Mouse (Mus musculus) midbrain, postnatal 0 days (tissue): ENCODE measurements around the gene Rgs3. TPM values are rescaled to one million over a fixed set of nuclear protein-coding genes. Genes with fewer than 3 reads are reported as not detected.

Experiments
- ATAC-seq: fragments of 200-750 bp; cut with Nextera tagmentation; 2 replicates; pipeline ENCODE4 v1.8.0; 2017; ENCODE audit warnings: moderate number of reproducible peaks, mild to moderate bottlenecking, moderate TSS enrichment, moderate library complexity; ENCODE audit not compliant: low FRiP score
- DNase-seq: peaks from one replicate; pipeline ENCODE4 v3.0.0-alpha.2; 2015; ENCODE audit warnings: low spot score
- H3K27ac ChIP-seq: fragments of 300-500 bp; sonication (generic); 2 replicates; pipeline ENCODE4 v1.5.1; 2014; ENCODE audit warnings: low read depth, mild to moderate bottlenecking, low read length, mixed read lengths
- H3K27me3 ChIP-seq: fragments of 300-500 bp; sonication (generic); 2 replicates; pipeline ENCODE4 v1.6.1; 2014; ENCODE audit warnings: low read length, control low read depth, mixed read lengths; ENCODE audit not compliant: insufficient read depth
- H3K36me3 ChIP-seq: fragments of 300-500 bp; sonication (generic); 2 replicates; pipeline ENCODE4 v1.6.1; 2014; ENCODE audit warnings: low read length, control low read depth, mixed read lengths; ENCODE audit not compliant: insufficient read depth
- H3K4me1 ChIP-seq: fragments of 300-500 bp; sonication (generic); 2 replicates; pipeline ENCODE4 v1.6.1; 2014; ENCODE audit warnings: mild to moderate bottlenecking, control low read depth, antibody characterized with exemption, low read length, mixed read lengths; ENCODE audit not compliant: insufficient read depth
- H3K4me2 ChIP-seq: fragments of 300-500 bp; sonication (generic); 2 replicates; pipeline ENCODE4 v1.6.1; 2014; ENCODE audit warnings: low read depth, mild to moderate bottlenecking, low read length, mixed read lengths; ENCODE audit not compliant: poor library complexity, severe bottlenecking
- H3K4me3 ChIP-seq: fragments of 300-500 bp; sonication (generic); 2 replicates; pipeline ENCODE4 v1.5.1; 2014; ENCODE audit warnings: low read depth, mild to moderate bottlenecking, low read length, moderate library complexity
- H3K9ac ChIP-seq: fragments of 300-500 bp; sonication (generic); replicated peaks from 2 replicates; pipeline ENCODE4 v1.6.1; 2014; ENCODE audit warnings: mild to moderate bottlenecking, low read length, moderate library complexity, mixed read lengths; ENCODE audit not compliant: poor library complexity, severe bottlenecking
- H3K9me3 ChIP-seq: fragments of 300-500 bp; sonication (generic); 2 replicates; pipeline ENCODE4 v1.6.1; 2016; ENCODE audit warnings: low read length, control low read depth
- CTCF ChIP-seq: IDR thresholded peaks from 2 replicates; pipeline ENCODE4 v1.5.1; 2016; ENCODE audit warnings: antibody characterized with exemption, mild to moderate bottlenecking
- WGBS: fragments of 180-500 bp; shearing (Covaris S2); extraction: QIAGEN DNeasy Blood & Tissue Kit; methylation state at CpG from one replicate; pipeline ENCODE4 v1.1.7; 2014; 5-methylcytosine and 5-hydroxymethylcytosine counted together
- polyA plus RNA-seq: library from polyadenylated mRNA; unstranded; fragments of >200 nt; fragmentation: Nextera tagmentation; extraction: Ambion mirVana; gene quantifications from 2 replicates; pipeline ENCODE4 v1.2.1, GENCODE M21; 2015
- total RNA-seq: library from RNA; depleted of rRNA; stranded (reverse); fragments of >200 nt; gene quantifications from 2 replicates; pipeline ENCODE4 v1.2.3, GENCODE M21; 2014

Gene Rgs3
- total and polyA plus RNA-seq, 2 experiments from 2014 or later, result 55.6 to 89.4 TPM

- ATAC-seq, result peak; percentile 55; the same call in 1 of the 2 replicates
- no peak for TF ChIP-seq CTCF
- no peaks in the 10 kb centered on the region for H3K36me3 ChIP-seq
- H3K27me3 ChIP-seq, result no peaks in the 10 kb centered on the region
- H3K9me3 ChIP-seq, result no peaks in the 10 kb centered on the region
- H3K4me3 ChIP-seq, result no peak overlapping the region
- no peak overlapping the region for H3K4me2 ChIP-seq
- H3K9ac ChIP-seq, result no peak overlapping the region
- WGBS, result 12% methylated on average over 3 of the region's 3 CpGs
- H3K4me1 ChIP-seq, result peaks cover 13% of the 10 kb centered on the region; the same call in 1 of the 2 replicates
- H3K27ac ChIP-seq, result no peak overlapping the region; the same call in 1 of the 2 replicates
- DNase-seq, result peak; percentile 58
Measured at GRCm38 (mm10) chr4:62660554-62660864, 100.9 kb downstream of the Rgs3 start.

- Histone ChIP-seq H3K27me3 (no peaks in the 10 kb centered on the region), H3K27ac (no peak overlapping the region), H3K4me2 (no peak overlapping the region), H3K36me3 (no peaks in the 10 kb centered on the region), H3K9ac (no peak overlapping the region), H3K4me3 (no peak overlapping the region), H3K9me3 (no peaks in the 10 kb centered on the region), H3K4me1 (peaks cover 13% of the 10 kb centered on the region; the same call in 1 of the 2 replicates)
- no peak for TF ChIP-seq CTCF
- ATAC-seq (no peak), DNase-seq (no peak)
- 76% methylated on average over 8 of the region's 8 CpGs for WGBS
Measured at GRCm38 (mm10) chr4:62661311-62661849, 101.7 kb downstream of the Rgs3 start.

GRCm38 (mm10) chr4:62663348-62663747 is 103.7 kb downstream of the Rgs3 start:
- DNase-seq, result peak; percentile 57
- Histone ChIP-seq H3K4me1 (peaks cover 13% of the 10 kb centered on the region; the same call in 1 of the 2 replicates), H3K9ac (no peak overlapping the region), H3K27ac (no peak overlapping the region), H3K4me2 (no peak overlapping the region), H3K36me3 (no peaks in the 10 kb centered on the region), H3K27me3 (no peaks in the 10 kb centered on the region), H3K9me3 (no peaks in the 10 kb centered on the region), H3K4me3 (no peak overlapping the region)
- WGBS, result 16% methylated on average over 6 of the region's 6 CpGs
- ATAC-seq, result peak; percentile 70
- no peak for TF ChIP-seq CTCF

GRCm38 (mm10) chr4:62665842-62666241 is 106.2 kb downstream of the Rgs3 start:
- ATAC-seq, result no peak
- Histone ChIP-seq H3K9ac (no peak overlapping the region), H3K27me3 (no peaks in the 10 kb centered on the region), H3K27ac (no peak overlapping the region), H3K4me1 (peaks cover 13% of the 10 kb centered on the region; the same call in 1 of the 2 replicates), H3K4me2 (no peak overlapping the region), H3K9me3 (no peaks in the 10 kb centered on the region), H3K36me3 (no peaks in the 10 kb centered on the region), H3K4me3 (no peak overlapping the region)
- DNase-seq, result no peak
- 79% methylated on average over 2 of the region's 2 CpGs for WGBS
- no peak for TF ChIP-seq CTCF

- Histone ChIP-seq H3K4me1 (peaks cover under 1% of the 10 kb centered on the region; the same call in 1 of the 2 replicates), H3K27me3 (no peaks in the 10 kb centered on the region), H3K4me3 (no peak overlapping the region), H3K4me2 (no peak overlapping the region), H3K27ac (no peak overlapping the region), H3K9ac (no peak overlapping the region), H3K36me3 (no peaks in the 10 kb centered on the region), H3K9me3 (no peaks in the 10 kb centered on the region)
- no peak for TF ChIP-seq CTCF
- DNase-seq (no peak), ATAC-seq (no peak)
- 96% methylated on average over 8 of the region's 8 CpGs for WGBS
Measured at GRCm38 (mm10) chr4:62668666-62669065, 109.0 kb downstream of the Rgs3 start.

- no peak for TF ChIP-seq CTCF
- DNase-seq, result no peak
- ATAC-seq, result no peak
Measured at GRCm38 (mm10) chr4:62669094-62670071, 109.7 kb downstream of the Rgs3 start.

More at GRCm38 (mm10) chr4:62669094-62670071, 109.7 kb downstream of the Rgs3 start:
- H3K27me3 ChIP-seq, result no peaks in the 10 kb centered on the region
- H3K4me2 ChIP-seq, result no peak overlapping the region
- no peak overlapping the region for H3K4me3 ChIP-seq
- 80% methylated on average over 13 of the region's 13 CpGs for WGBS
- no peak overlapping the region for H3K9ac ChIP-seq
- no peak overlapping the region for H3K27ac ChIP-seq
- no peaks in the 10 kb centered on the region for H3K9me3 ChIP-seq
- no peaks in the 10 kb centered on the region; the same call in 1 of the 2 replicates for H3K4me1 ChIP-seq
- no peaks in the 10 kb centered on the region for H3K36me3 ChIP-seq
